Mouse (Mus musculus) neural tube, embryonic 13.5 days (tissue): Measurements from ENCODE around the gene Lrba. TPM values are rescaled to one million over a fixed set of nuclear protein-coding genes. Genes with fewer than 3 reads are reported as not detected.
A peak's percentile ranks its signal among the peaks of the same experiment; 100 is the strongest.

Source experiments
- ATAC-seq: fragments of 200-750 bp; cut with Nextera tagmentation; 2 replicates; pipeline ENCODE4 v1.8.0; 2017; ENCODE audit warnings: low read depth, mild to moderate bottlenecking, moderate TSS enrichment, moderate library complexity
- H3K27ac ChIP-seq: fragments of 300-500 bp; sonication (generic); replicated peaks from 2 replicates; pipeline ENCODE4 v1.5.1; 2015; ENCODE audit warnings: moderate library complexity, mild to moderate bottlenecking, inconsistent platforms
- H3K27me3 ChIP-seq: fragments of 300-500 bp; sonication (generic); 2 replicates; pipeline ENCODE4 v1.6.1; 2015; ENCODE audit warnings: mild to moderate bottlenecking, inconsistent platforms
- H3K36me3 ChIP-seq: fragments of 300-500 bp; sonication (generic); 2 replicates; pipeline ENCODE4 v1.6.1; 2015; ENCODE audit warnings: mild to moderate bottlenecking, inconsistent platforms
- H3K4me1 ChIP-seq: fragments of 300-500 bp; sonication (generic); replicated peaks from 2 replicates; pipeline ENCODE4 v1.6.1; 2015; ENCODE audit warnings: inconsistent platforms
- H3K4me2 ChIP-seq: fragments of 300-500 bp; sonication (generic); 2 replicates; pipeline ENCODE4 v1.6.1; 2015; ENCODE audit warnings: inconsistent platforms, mild to moderate bottlenecking, moderate library complexity
- H3K4me3 ChIP-seq: fragments of 300-500 bp; sonication (generic); 2 replicates; pipeline ENCODE4 v1.5.1; 2015; ENCODE audit warnings: mild to moderate bottlenecking, inconsistent platforms
- H3K9ac ChIP-seq: fragments of 300-500 bp; sonication (generic); 2 replicates; pipeline ENCODE4 v1.6.1; 2015; ENCODE audit warnings: moderate library complexity, mild to moderate bottlenecking, inconsistent platforms
- H3K9me3 ChIP-seq: fragments of 300-500 bp; sonication (generic); 2 replicates; pipeline ENCODE4 v1.6.1; 2016; ENCODE audit warnings: inconsistent platforms
- WGBS: fragments of 180-500 bp; shearing (Covaris S2); methylation state at CpG from one replicate; pipeline ENCODE4 v1.1.7; 2015; 5-methylcytosine and 5-hydroxymethylcytosine counted together
- polyA plus RNA-seq: library from polyadenylated mRNA; unstranded; fragments of >200 nt; fragmentation: Nextera tagmentation; extraction: Ambion mirVana; gene quantifications from 2 replicates; pipeline ENCODE4 v1.2.1, GENCODE M21; 2015

Gene Lrba
- polyA plus RNA-seq, 1 experiment from 2014 or later, result 5.9 TPM

DNA sequence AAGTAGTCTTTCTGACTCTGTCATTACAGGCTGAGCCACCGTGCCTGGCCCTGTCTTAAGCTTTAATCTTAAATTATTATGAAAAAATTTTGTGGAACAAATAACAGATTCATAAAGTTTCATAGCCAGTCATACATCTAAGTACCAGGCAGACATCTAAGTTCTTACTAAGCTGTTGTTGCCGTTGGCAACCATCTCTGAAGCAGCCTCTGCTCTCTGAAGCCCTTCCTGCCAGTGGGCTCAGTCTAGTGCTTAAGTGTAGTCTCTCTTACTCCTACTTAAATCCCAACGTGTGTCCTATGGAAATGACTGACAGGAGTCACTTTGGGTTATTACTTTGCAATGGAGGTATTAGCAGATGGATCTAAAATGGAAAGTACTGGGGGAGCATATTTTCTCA lies 426.5 kb downstream of the Lrba start:
- H3K4me2 ChIP-seq, result no peak overlapping the region
- no peak overlapping the region for H3K9ac ChIP-seq
- no peak overlapping the region for H3K4me3 ChIP-seq
- no peak overlapping the region for H3K27ac ChIP-seq
- 71% methylated on average over 3 of the region's 3 CpGs for WGBS
- no peaks in the 10 kb centered on the region for H3K36me3 ChIP-seq
- no peaks in the 10 kb centered on the region for H3K4me1 ChIP-seq
- ATAC-seq, result no peak
- no peaks in the 10 kb centered on the region for H3K9me3 ChIP-seq
- H3K27me3 ChIP-seq, result no peaks in the 10 kb centered on the region

- H3K27ac ChIP-seq, result no peak overlapping the region
- H3K27me3 ChIP-seq, result no peaks in the 10 kb centered on the region
- H3K9ac ChIP-seq, result no peak overlapping the region
- no peak overlapping the region for H3K4me3 ChIP-seq
- ATAC-seq, result no peak
- no peaks in the 10 kb centered on the region for H3K9me3 ChIP-seq
- H3K4me2 ChIP-seq, result no peak overlapping the region
- H3K4me1 ChIP-seq, result no peaks in the 10 kb centered on the region
- no peaks in the 10 kb centered on the region for H3K36me3 ChIP-seq
- 86% methylated on average over 5 of the region's 5 CpGs for WGBS
Observed at GRCm38 (mm10) chr3:86659326-86659725, 434.8 kb downstream of the Lrba start.

DNA sequence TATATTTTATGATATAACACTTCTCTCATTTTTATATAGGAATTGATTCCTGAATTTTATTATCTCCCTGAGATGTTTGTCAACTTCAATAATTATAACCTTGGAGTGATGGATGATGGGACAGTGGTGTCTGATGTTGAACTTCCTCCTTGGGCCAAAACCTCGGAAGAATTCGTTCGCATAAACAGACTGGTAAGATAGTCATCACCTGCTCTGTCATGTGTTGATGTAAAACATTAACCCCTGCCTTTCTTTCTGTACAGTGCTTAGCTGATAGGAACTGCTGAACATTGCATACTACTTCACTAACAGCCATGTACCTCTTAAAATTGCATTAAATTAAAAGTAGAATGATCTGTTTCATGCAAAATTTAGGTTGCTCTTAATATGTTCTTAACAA lies 439.9 kb downstream of the Lrba start:
- no peaks in the 10 kb centered on the region for H3K9me3 ChIP-seq
- H3K9ac ChIP-seq, result no peak overlapping the region
- no peaks in the 10 kb centered on the region for H3K36me3 ChIP-seq
- no peak overlapping the region for H3K4me3 ChIP-seq
- 71% methylated on average over 3 of the region's 3 CpGs for WGBS
- H3K4me1 ChIP-seq, result peaks cover 7% of the 10 kb centered on the region
- no peak for ATAC-seq
- no peak overlapping the region for H3K4me2 ChIP-seq
- no peaks in the 10 kb centered on the region for H3K27me3 ChIP-seq
- no peak overlapping the region for H3K27ac ChIP-seq

DNA sequence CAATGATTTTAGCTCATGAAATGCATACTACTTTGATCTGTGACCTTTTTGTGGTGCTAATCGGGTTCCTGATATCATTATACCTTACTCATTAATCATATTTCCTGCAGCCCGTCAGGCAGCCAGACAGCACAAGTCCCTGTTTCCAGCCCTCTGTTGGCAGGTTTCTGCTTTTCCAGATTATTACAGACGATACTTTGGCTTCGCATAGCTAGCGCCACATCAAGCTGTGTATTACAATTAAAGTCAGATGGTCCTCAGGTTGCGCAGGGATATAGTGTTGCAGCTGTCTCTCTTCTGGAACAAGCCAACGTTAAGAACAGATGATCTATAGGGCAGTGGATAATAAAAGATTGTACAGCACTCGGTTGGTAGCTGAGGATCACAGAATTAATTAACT lies 443.7 kb downstream of the Lrba start:
- no peaks in the 10 kb centered on the region for H3K36me3 ChIP-seq
- 0 out of 2 replicates have a peak overlapping the region, but pooled peaks have one; percentile 20 for H3K27ac ChIP-seq
- H3K9ac ChIP-seq, result no peak overlapping the region
- no peak overlapping the region for H3K4me2 ChIP-seq
- peak; percentile 47 for ATAC-seq
- 30% methylated on average over 8 of the region's 8 CpGs for WGBS
- peaks cover 7% of the 10 kb centered on the region for H3K4me1 ChIP-seq
- no peaks in the 10 kb centered on the region for H3K27me3 ChIP-seq
- H3K4me3 ChIP-seq, result no peak overlapping the region
- H3K9me3 ChIP-seq, result no peaks in the 10 kb centered on the region

- no peaks in the 10 kb centered on the region for H3K9me3 ChIP-seq
- H3K27ac ChIP-seq, result no peak overlapping the region
- H3K4me2 ChIP-seq, result no peak overlapping the region
- H3K36me3 ChIP-seq, result no peaks in the 10 kb centered on the region
- ATAC-seq, result no peak
- no peaks in the 10 kb centered on the region for H3K27me3 ChIP-seq
- WGBS, result 64% methylated on average over 2 of the region's 2 CpGs
- H3K4me3 ChIP-seq, result no peak overlapping the region
- H3K4me1 ChIP-seq, result no peaks in the 10 kb centered on the region
- no peak overlapping the region for H3K9ac ChIP-seq
Observed at GRCm38 (mm10) chr3:86677573-86678155, 453.2 kb downstream of the Lrba start.

GRCm38 (mm10) chr3:86687571-86688209 lies 463.2 kb downstream of the Lrba start:
- peak; percentile 91 for ATAC-seq
- WGBS, result 18% methylated on average over 7 of the region's 7 CpGs
- no peaks in the 10 kb centered on the region for H3K36me3 ChIP-seq
- H3K9ac ChIP-seq, result 0 out of 2 replicates have a peak overlapping the region, but pooled peaks have one; percentile 0
- H3K4me3 ChIP-seq, result no peak overlapping the region
- H3K9me3 ChIP-seq, result no peaks in the 10 kb centered on the region
- H3K27me3 ChIP-seq, result no peaks in the 10 kb centered on the region
- H3K4me2 ChIP-seq, result peak overlapping the region; percentile 13; the same call in 1 of the 2 replicates
- H3K27ac ChIP-seq, result peak overlapping the region; percentile 63
- H3K4me1 ChIP-seq, result peaks cover 17% of the 10 kb centered on the region

DNA sequence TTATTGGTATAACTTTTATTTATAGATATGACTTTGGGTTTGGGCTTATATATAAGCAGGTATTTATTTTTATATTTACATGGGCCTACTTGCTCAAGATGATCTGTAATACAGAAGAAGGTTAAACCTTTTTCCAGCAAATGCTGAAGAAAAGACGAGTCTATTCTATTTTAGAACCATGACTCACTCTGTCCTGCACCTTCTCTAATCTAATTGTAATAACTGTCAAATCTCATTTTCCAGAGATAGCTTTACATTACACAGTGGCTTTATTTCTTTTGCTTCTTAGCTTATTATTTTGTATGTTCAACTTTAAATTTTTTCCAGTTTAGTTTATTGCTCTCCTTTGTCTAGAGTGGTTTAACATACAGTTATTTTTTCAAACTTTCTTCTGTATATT lies 464.0 kb downstream of the Lrba start:
- Histone ChIP-seq H3K36me3 (no peaks in the 10 kb centered on the region), H3K9ac (no peak overlapping the region), H3K4me3 (no peak overlapping the region), H3K4me2 (no peak overlapping the region), H3K27ac (no peak overlapping the region), H3K27me3 (no peaks in the 10 kb centered on the region), H3K4me1 (peaks cover 13% of the 10 kb centered on the region), H3K9me3 (no peaks in the 10 kb centered on the region)
- ATAC-seq, result no peak
- 63% methylated on average over 1 of the region's 1 CpGs for WGBS

- ATAC-seq, result no peak
- H3K4me1 ChIP-seq, result peaks cover 13% of the 10 kb centered on the region
- H3K27ac ChIP-seq, result 0 out of 2 replicates have a peak overlapping the region, but pooled peaks have one; percentile 33
- WGBS, result 17% methylated on average over 7 of the region's 7 CpGs
- H3K9me3 ChIP-seq, result no peaks in the 10 kb centered on the region
- no peaks in the 10 kb centered on the region for H3K36me3 ChIP-seq
- H3K27me3 ChIP-seq, result no peaks in the 10 kb centered on the region
- no peak overlapping the region for H3K9ac ChIP-seq
- H3K4me3 ChIP-seq, result no peak overlapping the region
- H3K4me2 ChIP-seq, result peak overlapping the region; percentile 25; the same call in 1 of the 2 replicates
Observed at GRCm38 (mm10) chr3:86689305-86689704, 464.8 kb downstream of the Lrba start.

- Histone ChIP-seq H3K9ac (no peak overlapping the region), H3K9me3 (no peaks in the 10 kb centered on the region), H3K4me2 (no peak overlapping the region), H3K36me3 (no peaks in the 10 kb centered on the region), H3K4me3 (no peak overlapping the region), H3K4me1 (peaks cover 10% of the 10 kb centered on the region), H3K27me3 (no peaks in the 10 kb centered on the region), H3K27ac (no peak overlapping the region)
- ATAC-seq, result no peak
Observed at GRCm38 (mm10) chr3:86692779-86693178, 468.3 kb downstream of the Lrba start.

DNA sequence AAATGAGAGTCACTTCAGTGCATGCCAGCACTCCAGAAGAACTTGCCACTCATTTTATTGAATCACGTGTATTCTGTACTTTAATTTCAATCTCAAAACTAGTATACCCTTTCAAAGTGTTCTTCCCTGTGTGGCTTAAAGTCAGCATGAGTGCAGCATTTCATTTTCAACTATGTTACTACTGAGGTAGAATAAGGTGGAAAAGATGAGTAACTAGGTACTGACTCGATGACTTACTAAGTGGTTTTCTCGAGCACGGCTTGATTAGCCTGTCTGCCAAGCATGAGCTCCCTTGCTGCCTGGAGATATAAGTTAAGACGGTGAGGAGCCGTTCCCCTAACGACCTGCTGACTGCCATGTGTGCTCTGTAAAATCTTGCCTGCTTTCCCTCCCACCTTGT lies 469.1 kb downstream of the Lrba start:
- H3K4me1 ChIP-seq, result peaks cover 5% of the 10 kb centered on the region
- 76% methylated on average over 7 of the region's 7 CpGs for WGBS
- no peaks in the 10 kb centered on the region for H3K9me3 ChIP-seq
- H3K27ac ChIP-seq, result no peak overlapping the region
- H3K36me3 ChIP-seq, result no peaks in the 10 kb centered on the region
- no peak overlapping the region for H3K4me3 ChIP-seq
- no peak overlapping the region for H3K4me2 ChIP-seq
- H3K27me3 ChIP-seq, result no peaks in the 10 kb centered on the region
- no peak overlapping the region for H3K9ac ChIP-seq
- no peak for ATAC-seq

GRCm38 (mm10) chr3:86698947-86699346 lies 474.5 kb downstream of the Lrba start:
- no peak overlapping the region for H3K4me3 ChIP-seq
- H3K4me1 ChIP-seq, result peaks cover 20% of the 10 kb centered on the region
- ATAC-seq, result no peak
- H3K9ac ChIP-seq, result no peak overlapping the region
- no peaks in the 10 kb centered on the region for H3K9me3 ChIP-seq
- WGBS, result 88% methylated on average over 2 of the region's 2 CpGs
- no peak overlapping the region for H3K4me2 ChIP-seq
- no peaks in the 10 kb centered on the region for H3K27me3 ChIP-seq
- no peaks in the 10 kb centered on the region for H3K36me3 ChIP-seq
- H3K27ac ChIP-seq, result no peak overlapping the region

GRCm38 (mm10) chr3:86701163-86701563 lies 476.7 kb downstream of the Lrba start:
- H3K27me3 ChIP-seq, result no peaks in the 10 kb centered on the region
- ATAC-seq, result peak; percentile 89
- H3K4me2 ChIP-seq, result no peak overlapping the region
- H3K36me3 ChIP-seq, result no peaks in the 10 kb centered on the region
- H3K4me3 ChIP-seq, result no peak overlapping the region
- 9% methylated on average over 1 of the region's 1 CpGs for WGBS
- H3K4me1 ChIP-seq, result peaks cover 20% of the 10 kb centered on the region
- no peak overlapping the region for H3K9ac ChIP-seq
- H3K9me3 ChIP-seq, result no peaks in the 10 kb centered on the region
- H3K27ac ChIP-seq, result peak overlapping the region; percentile 47; the same call in 1 of the 2 replicates

DNA sequence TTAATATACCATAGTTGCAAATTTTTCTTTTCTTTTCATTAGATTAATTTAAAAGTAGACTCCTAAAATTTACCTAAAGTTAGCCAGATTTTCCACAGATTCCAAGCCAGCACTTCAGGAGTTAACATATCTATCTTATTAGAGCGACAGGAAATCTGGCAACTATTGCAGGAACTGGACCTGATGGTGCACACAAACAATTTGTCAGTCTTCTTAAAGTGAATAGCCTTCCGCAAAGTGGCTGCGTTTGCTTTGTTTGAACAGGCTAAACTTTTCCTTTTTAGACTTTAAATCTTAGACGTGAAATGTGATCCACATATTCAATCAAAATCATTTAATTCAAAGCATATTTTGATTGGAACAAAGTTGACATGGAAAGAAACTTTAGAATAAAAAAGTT lies 485.0 kb downstream of the Lrba start:
- H3K4me3 ChIP-seq, result no peak overlapping the region
- no peak for ATAC-seq
- H3K4me1 ChIP-seq, result peaks cover 16% of the 10 kb centered on the region
- H3K36me3 ChIP-seq, result no peaks in the 10 kb centered on the region
- H3K27me3 ChIP-seq, result no peaks in the 10 kb centered on the region
- H3K4me2 ChIP-seq, result no peak overlapping the region
- H3K9ac ChIP-seq, result no peak overlapping the region
- no peak overlapping the region for H3K27ac ChIP-seq
- 45% methylated on average over 4 of the region's 4 CpGs for WGBS
- no peaks in the 10 kb centered on the region for H3K9me3 ChIP-seq
